Mouse (Mus musculus) myocyte (in vitro differentiated cells): Measurements from ENCODE around the gene Ncoa4. TPM values are rescaled to one million over a fixed set of nuclear protein-coding genes. Genes with fewer than 3 reads are reported as not detected.
"Not testable (repeated sequence)": the region's sequence is repeated elsewhere in the genome, so short reads cannot be mapped to it uniquely, and the experiment has no call there.

Source experiments
- H3K27me3 ChIP-seq: one replicate; pipeline ENCODE4 v1.6.1; 2011; ENCODE audit not compliant: control insufficient read depth, insufficient read depth, insufficient read length
- H3K36me3 ChIP-seq: one replicate; pipeline ENCODE4 v1.6.1; 2011; ENCODE audit not compliant: control insufficient read depth, insufficient read depth
- H3K4me2 ChIP-seq: one replicate; pipeline ENCODE4 v1.6.1; 2011; ENCODE audit warnings: low read depth, control low read depth
- H3K4me3 ChIP-seq: one replicate; pipeline ENCODE4 v1.5.1; 2011; ENCODE audit warnings: mild to moderate bottlenecking, control low read depth, moderate library complexity
- H3K79me2 ChIP-seq: one replicate; pipeline ENCODE4 v1.6.1; 2011; ENCODE audit not compliant: control insufficient read depth, insufficient read depth
- H3ac ChIP-seq: one replicate; pipeline ENCODE4 v1.6.1; 2011; ENCODE audit not compliant: control insufficient read depth, insufficient read length
- CEBPB ChIP-seq: IDR thresholded peaks from 2 replicates; pipeline ENCODE4 v1.6.1; 2011; ENCODE audit warnings: mild to moderate bottlenecking, moderate library complexity; ENCODE audit not compliant: poor library complexity, insufficient read depth, severe bottlenecking
- E2F4 ChIP-seq: IDR thresholded peaks from one replicate; pipeline ENCODE4 v1.6.1; 2011; ENCODE audit warnings: mild to moderate bottlenecking, control low read depth, moderate library complexity; ENCODE audit not compliant: insufficient read depth
- MAX ChIP-seq: IDR thresholded peaks from one replicate; pipeline ENCODE4 v1.6.1; 2011; ENCODE audit warnings: low read depth, mild to moderate bottlenecking, control low read depth
- MYOD1 ChIP-seq, 3 experiments: IDR thresholded peaks; one replicate each; pipeline ENCODE4 v1.6.1; 2011; ENCODE audit warnings: control low read depth in 2 of 3, low read depth in 2 of 3, mild to moderate bottlenecking in 2 of 3, moderate library complexity in 1 of 3; ENCODE audit not compliant: insufficient read length in 2 of 3, control insufficient read depth in 1 of 3
- MYOG ChIP-seq, 3 experiments: IDR thresholded peaks; one replicate each; pipeline ENCODE4 v1.6.1; 2011; ENCODE audit warnings: control low read depth in 2 of 3, low read depth in 2 of 3, mild to moderate bottlenecking in 2 of 3; ENCODE audit not compliant: insufficient read length in 2 of 3, control insufficient read depth in 1 of 3, insufficient read depth in 1 of 3
- POLR2A ChIP-seq: IDR thresholded peaks from one replicate; pipeline ENCODE4 v1.6.1; 2011; ENCODE audit warnings: low read depth, mild to moderate bottlenecking, control low read depth, moderate library complexity; ENCODE audit not compliant: insufficient read length
- POLR2AphosphoS2 ChIP-seq: IDR thresholded peaks from one replicate; pipeline ENCODE4 v1.6.1; 2011; ENCODE audit warnings: low read depth, control low read depth; ENCODE audit not compliant: insufficient read length
- REST ChIP-seq: IDR thresholded peaks from one replicate; pipeline ENCODE4 v1.6.1; 2011; ENCODE audit warnings: mild to moderate bottlenecking, control low read depth, moderate library complexity; ENCODE audit not compliant: insufficient read depth, insufficient read length
- SRF ChIP-seq: IDR thresholded peaks from one replicate; pipeline ENCODE4 v1.6.1; 2011; ENCODE audit warnings: low read depth; ENCODE audit not compliant: control insufficient read depth, insufficient read length
- TCF12 ChIP-seq: IDR thresholded peaks from one replicate; pipeline ENCODE4 v1.6.1; 2011; ENCODE audit warnings: mild to moderate bottlenecking, control low read depth; ENCODE audit not compliant: poor library complexity, insufficient read depth, severe bottlenecking
- TCF3 ChIP-seq: IDR thresholded peaks from one replicate; pipeline ENCODE4 v1.6.1; 2011; ENCODE audit warnings: low read depth, control low read depth; ENCODE audit not compliant: insufficient read length
- USF1 ChIP-seq: IDR thresholded peaks from one replicate; pipeline ENCODE4 v1.6.1; 2011; ENCODE audit warnings: low read depth, mild to moderate bottlenecking, control low read depth, moderate library complexity
- polyA plus RNA-seq: library from polyadenylated mRNA; unstranded; fragments of >200 nt; fragmentation: generic; extraction: Trizol; gene quantifications from one replicate; pipeline ENCODE4 v1.2.1, GENCODE M21; 2012; ENCODE audit warnings: missing spikeins

Gene Ncoa4
- polyA plus RNA-seq, 1 experiment: 20.2 TPM

GRCm38 (mm10) chr14:32128409-32128808 lies 31.3 kb upstream of the Ncoa4 start:
- TF ChIP-seq CEBPB (no peak), REST (no peak), E2F4 (no peak), MYOD1 (IDR thresholded peaks at IDR 0.05; ENCODE audit: control insufficient read depth in 1 of 3, insufficient read length in 2 of 3, low read depth in 2 of 3) (no peak), USF1 (no peak), MYOG (IDR thresholded peaks at IDR 0.05; ENCODE audit: control insufficient read depth in 1 of 3, insufficient read depth in 1 of 3, insufficient read length in 2 of 3, low read depth in 2 of 3) (no peak), SRF (no peak), POLR2A (no peak), POLR2AphosphoS2 (no peak), MAX (no peak), TCF3 (no peak), TCF12 (no peak)
- Histone ChIP-seq H3ac (no peak overlapping the region), H3K36me3 (no peaks in the 10 kb centered on the region), H3K4me2 (no peak overlapping the region), H3K27me3 (peaks cover 22% of the 10 kb centered on the region), H3K4me3 (no peak overlapping the region), H3K79me2 (no peaks in the 10 kb centered on the region)

DNA sequence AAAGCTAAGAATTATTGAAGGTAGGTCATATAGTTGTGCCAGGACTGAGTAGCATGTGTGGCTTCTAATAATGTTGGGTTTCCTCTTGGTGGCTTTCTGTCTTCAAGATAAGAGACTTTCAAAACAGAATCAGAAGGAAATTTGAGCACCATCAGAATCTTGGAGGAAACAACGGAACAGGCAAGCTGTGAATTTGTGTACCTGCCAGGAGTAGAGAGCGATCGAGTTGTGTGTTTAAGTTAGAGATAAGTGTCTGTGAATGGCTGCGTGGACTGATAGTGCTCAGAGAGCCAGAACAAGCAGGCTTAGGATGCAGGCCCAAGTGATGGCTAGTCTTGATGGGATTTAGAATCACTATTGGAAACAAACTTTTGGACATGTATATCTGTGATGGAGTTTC lies 27.8 kb upstream of the Ncoa4 start:
- no peaks in the 10 kb centered on the region for H3K79me2 ChIP-seq
- no peaks in the 10 kb centered on the region for H3K36me3 ChIP-seq
- no peak overlapping the region for H3K4me2 ChIP-seq
- TF ChIP-seq E2F4: no peak
- no peak for TF ChIP-seq CEBPB
- TF ChIP-seq MYOD1 (IDR thresholded peaks at IDR 0.05; ENCODE audit: control insufficient read depth in 1 of 3, insufficient read length in 2 of 3, low read depth in 2 of 3): no peak
- TF ChIP-seq TCF3: no peak
- TF ChIP-seq USF1: no peak
- TF ChIP-seq POLR2AphosphoS2: no peak
- TF ChIP-seq REST: no peak
- TF ChIP-seq TCF12: no peak
- peaks cover 12% of the 10 kb centered on the region for H3K27me3 ChIP-seq
- no peak overlapping the region for H3K4me3 ChIP-seq
- no peak overlapping the region for H3ac ChIP-seq

DNA sequence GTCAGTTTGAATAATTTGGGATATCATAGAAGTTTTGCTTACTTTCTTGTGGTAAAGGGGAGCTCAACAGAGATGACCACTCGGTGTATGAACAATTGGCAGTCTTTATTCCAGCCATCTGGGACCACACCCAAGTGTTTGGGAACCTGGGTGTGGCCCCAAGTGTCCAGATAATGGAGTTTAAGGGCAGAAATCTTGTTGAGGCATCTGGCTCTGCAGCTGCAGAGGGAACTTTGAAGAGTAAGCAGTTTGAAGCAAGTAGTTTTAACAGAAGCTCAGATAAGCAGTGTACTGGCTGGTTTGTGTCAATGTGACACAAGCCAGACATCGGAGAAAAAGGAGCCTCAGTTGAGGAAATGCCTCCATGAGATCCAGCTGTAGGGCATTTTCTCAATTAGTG lies 25.4 kb upstream of the Ncoa4 start:
- H3ac ChIP-seq: no peak overlapping the region
- H3K4me2 ChIP-seq: peak overlapping the region; percentile 36
- no peak overlapping the region for H3K4me3 ChIP-seq
- H3K27me3 ChIP-seq: peaks cover 6% of the 10 kb centered on the region
- no peaks in the 10 kb centered on the region for H3K36me3 ChIP-seq
- no peak for TF ChIP-seq MYOG (IDR thresholded peaks at IDR 0.05; ENCODE audit: control insufficient read depth in 1 of 3, insufficient read depth in 1 of 3, insufficient read length in 2 of 3, low read depth in 2 of 3)
- no peak for TF ChIP-seq MYOD1 (IDR thresholded peaks at IDR 0.05; ENCODE audit: control insufficient read depth in 1 of 3, insufficient read length in 2 of 3, low read depth in 2 of 3)
- no peak for TF ChIP-seq TCF3
- no peak for TF ChIP-seq POLR2A
- TF ChIP-seq TCF12: no peak
- no peak for TF ChIP-seq REST
- no peak for TF ChIP-seq POLR2AphosphoS2
- TF ChIP-seq MAX: no peak
- TF ChIP-seq USF1: no peak
- TF ChIP-seq SRF: no peak
- no peak for TF ChIP-seq E2F4
- TF ChIP-seq CEBPB: no peak
- no peaks in the 10 kb centered on the region for H3K79me2 ChIP-seq

GRCm38 (mm10) chr14:32136467-32136866 lies 23.2 kb upstream of the Ncoa4 start:
- H3K4me3 ChIP-seq, H3K79me2 ChIP-seq, H3K4me2 ChIP-seq, H3K27me3 ChIP-seq, H3ac ChIP-seq, H3K36me3 ChIP-seq: not testable (repeated sequence)

DNA sequence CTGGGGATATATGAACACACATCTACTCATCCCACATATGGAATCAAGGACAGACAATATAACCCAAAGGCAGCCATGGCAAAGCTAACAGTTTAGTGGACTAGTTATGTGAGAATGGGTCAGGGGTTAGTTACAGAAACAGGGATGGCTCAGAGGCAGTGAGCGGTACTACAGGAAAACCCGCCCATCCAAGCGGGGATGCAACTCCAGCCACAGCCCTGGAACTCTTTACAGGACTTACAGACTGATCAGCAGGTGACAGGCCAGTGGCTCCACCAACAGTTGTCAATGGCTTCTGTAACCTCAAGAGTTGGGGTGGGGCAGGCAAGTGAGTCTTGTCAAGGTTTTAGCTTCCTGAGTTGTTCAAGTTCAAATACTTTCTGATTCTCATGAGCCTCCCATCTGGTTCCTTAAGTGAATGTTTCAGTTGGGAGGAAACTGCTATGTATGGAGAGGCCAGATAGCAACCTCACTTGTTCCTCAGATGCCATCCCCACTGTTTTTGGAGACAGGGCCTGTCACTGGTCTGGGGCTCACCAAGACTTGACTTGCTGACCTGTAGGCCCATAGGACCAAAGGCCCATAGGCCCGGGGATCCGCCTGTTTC lies 19.2 kb upstream of the Ncoa4 start:
- TF ChIP-seq POLR2AphosphoS2: no peak
- no peak for TF ChIP-seq MAX
- TF ChIP-seq TCF12: no peak
- no peak for TF ChIP-seq POLR2A
- TF ChIP-seq TCF3: no peak
- no peak for TF ChIP-seq E2F4
- TF ChIP-seq MYOG (IDR thresholded peaks at IDR 0.05; ENCODE audit: control insufficient read depth in 1 of 3, insufficient read depth in 1 of 3, insufficient read length in 2 of 3, low read depth in 2 of 3): no peak
- no peak for TF ChIP-seq REST
- TF ChIP-seq CEBPB: no peak
- TF ChIP-seq MYOD1 (IDR thresholded peaks at IDR 0.05; ENCODE audit: control insufficient read depth in 1 of 3, insufficient read length in 2 of 3, low read depth in 2 of 3): no peak
- H3K36me3 ChIP-seq: no peaks in the 10 kb centered on the region
- H3K27me3 ChIP-seq: peaks cover 6% of the 10 kb centered on the region
- H3K4me3 ChIP-seq: no peak overlapping the region
- H3ac ChIP-seq: no peak overlapping the region
- no peak overlapping the region for H3K4me2 ChIP-seq
- H3K79me2 ChIP-seq: no peaks in the 10 kb centered on the region
